Comparison of ENCODE assay signal across 9 mouse cellular contexts in the genomic region with DNA sequence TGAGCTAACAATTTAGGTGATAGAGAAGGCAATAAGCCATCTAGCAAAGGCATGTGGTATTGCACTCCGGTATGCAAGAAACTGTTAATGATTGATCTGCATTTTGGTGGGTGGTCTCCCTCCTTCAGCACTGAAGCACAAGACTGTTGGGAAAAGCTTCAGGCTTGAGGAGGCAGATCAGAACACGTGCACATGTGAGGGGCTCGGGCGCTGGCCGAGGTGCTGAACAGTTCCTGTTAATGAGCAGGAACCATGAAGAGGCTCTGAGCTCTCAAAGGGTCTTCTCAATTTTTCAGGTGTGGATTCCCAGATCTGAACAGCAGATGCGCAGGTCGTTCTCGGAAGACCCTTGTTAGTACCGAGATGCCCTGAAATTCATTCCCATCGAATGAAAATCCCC. TPM values are rescaled to one million over a fixed set of nuclear protein-coding genes. Genes with fewer than 3 reads are reported as not detected.
A peak's percentile ranks its signal among the peaks of the same experiment; 100 is the strongest.
DNase-seq lines count a peak whose midpoint lies in the region; ATAC-seq and TF ChIP-seq lines count a peak whose summit lies in the region.
"Had no signal": no experiment of that assay in that cellular context is flagged by ENCODE, and none has a peak within 500 bp of the region (broad histone marks: within the 10 kb centered on the region; RNA-seq: fewer than 3 reads in every experiment).

No protein-coding gene starts in this region.

- ATAC-seq in intestine, postnatal 0 days = no peak
- no peak for ATAC-seq in intestine, embryonic 15.5 days
- no peak for ATAC-seq in hindbrain, embryonic 13.5 days (ENCODE audit: low FRiP score)
- peak; percentile 68 for ATAC-seq in megakaryocyte progenitor cell, adult 5-6 weeks (replicated peaks; ENCODE audit: poor library complexity)

- 2% methylated on average over 10 of the region's 10 CpGs for WGBS in intestine, postnatal 0 days
- WGBS in intestine, embryonic 15.5 days = 7% methylated on average over 10 of the region's 10 CpGs
- WGBS in hindbrain, embryonic 13.5 days = 5% methylated on average over 10 of the region's 10 CpGs

- no peaks in the 10 kb centered on the region for H3K4me1 ChIP-seq in intestine, postnatal 0 days (replicated peaks; ENCODE audit: control insufficient read depth, insufficient read depth, low read length)
- peaks cover 8% of the 10 kb centered on the region for H3K4me1 ChIP-seq in intestine, embryonic 15.5 days (replicated peaks)
- H3K4me1 ChIP-seq in hindbrain, embryonic 13.5 days (replicated peaks) = peaks cover 22% of the 10 kb centered on the region

- H3K4me2 ChIP-seq in intestine, postnatal 0 days (replicated peaks; ENCODE audit: low read depth) = no peak overlapping the region
- H3K4me2 ChIP-seq in intestine, embryonic 15.5 days (replicated peaks) = no peak overlapping the region
- H3K4me2 ChIP-seq in hindbrain, embryonic 13.5 days = peak overlapping the region; percentile 93; the same call in 1 of the 2 replicates

- H3K27ac ChIP-seq in intestine, postnatal 0 days (ENCODE audit: low read depth, low read length) = no peak overlapping the region
- no peak overlapping the region for H3K27ac ChIP-seq in intestine, embryonic 15.5 days
- H3K27ac ChIP-seq in hindbrain, embryonic 13.5 days = no peak overlapping the region

- no peaks in the 10 kb centered on the region for H3K36me3 ChIP-seq in intestine, postnatal 0 days (ENCODE audit: control insufficient read depth, insufficient read depth)
- no peaks in the 10 kb centered on the region for H3K36me3 ChIP-seq in intestine, embryonic 15.5 days
- no peaks in the 10 kb centered on the region for H3K36me3 ChIP-seq in hindbrain, embryonic 13.5 days

- no peak overlapping the region for H3K9ac ChIP-seq in intestine, postnatal 0 days (ENCODE audit: low read depth, low read length)
- no peak overlapping the region for H3K9ac ChIP-seq in intestine, embryonic 15.5 days
- H3K9ac ChIP-seq in hindbrain, embryonic 13.5 days = no peak overlapping the region

- DNase-seq in ZHBTc4 (ENCODE audit: low read depth, low spot score) = peak; percentile 71
- DNase-seq in yolk sac, embryonic 10.5 days (ENCODE audit: low spot score) = peak; percentile 41
- no peak for DNase-seq in layer of hippocampus, postnatal 36 days
- no peak for DNase-seq in spleen, postnatal 14 days (ENCODE audit: low spot score in 2 of 2)

- no peak overlapping the region for H3K4me3 ChIP-seq in intestine, postnatal 0 days (ENCODE audit: low read depth, low read length)
- H3K4me3 ChIP-seq in intestine, embryonic 15.5 days (replicated peaks) = no peak overlapping the region
- H3K4me3 ChIP-seq in hindbrain, embryonic 13.5 days = peak overlapping the region; percentile 48; the same call in 1 of the 2 replicates

- no peaks in the 10 kb centered on the region for H3K9me3 ChIP-seq in intestine, postnatal 0 days (ENCODE audit: control insufficient read depth)
- H3K9me3 ChIP-seq in intestine, embryonic 15.5 days = no peaks in the 10 kb centered on the region
- no peaks in the 10 kb centered on the region for H3K9me3 ChIP-seq in hindbrain, embryonic 13.5 days

- H3K27me3 ChIP-seq in intestine, postnatal 0 days (replicated peaks; ENCODE audit: control insufficient read depth, insufficient read depth, low read length) = peaks cover 38% of the 10 kb centered on the region
- H3K27me3 ChIP-seq in intestine, embryonic 15.5 days (replicated peaks) = peaks cover 37% of the 10 kb centered on the region
- peaks cover 65% of the 10 kb centered on the region for H3K27me3 ChIP-seq in hindbrain, embryonic 13.5 days

- 0 out of 2 replicates have a peak, but pooled peaks have one; percentile 6 for TF ChIP-seq CTCF in intestine, postnatal 0 days (IDR thresholded peaks at IDR 0.05; ENCODE audit: low read depth)

RNA-seq across cellular contexts. Expression of a gene that starts 1.0 kb away (rescaled TPM):
- polyA plus RNA-seq in intestine, postnatal 0 days (2015; fragmentation: Nextera tagmentation; extraction: Ambion mirVana) = 0.04 TPM in 1 of 2 replicates, not detected in the other
- not detected in 2 replicates for polyA plus RNA-seq in intestine, embryonic 15.5 days (2015; fragmentation: Nextera tagmentation; extraction: Ambion mirVana)
- 0.25 and 0.29 TPM in 2 replicates for polyA plus RNA-seq in hindbrain, embryonic 13.5 days (2015; fragmentation: Nextera tagmentation; extraction: Ambion mirVana)
- not detected in 2 replicates for total RNA-seq in megakaryocyte progenitor cell, adult 5-6 weeks (2015)
- not detected in 2 replicates for total RNA-seq in megakaryocyte progenitor cell, adult 5-6 weeks (2017)
- 1 to 10 TPM; 1.1 to 1.3 TPM for total RNA-seq in layer of hippocampus, postnatal 36 days (2021)
- total RNA-seq: adrenal gland, adult 18-20 months had no signal

RNA-seq across cellular contexts. Expression of a gene that starts 53.3 kb away (rescaled TPM):
- 3.1 TPM in 2 replicates for polyA plus RNA-seq in intestine, postnatal 0 days (2015; fragmentation: Nextera tagmentation; extraction: Ambion mirVana)
- polyA plus RNA-seq in intestine, embryonic 15.5 days (2015; fragmentation: Nextera tagmentation; extraction: Ambion mirVana) = 0.77 and 1.1 TPM in 2 replicates
- polyA plus RNA-seq in hindbrain, embryonic 13.5 days (2015; fragmentation: Nextera tagmentation; extraction: Ambion mirVana) = 0.06 and 0.23 TPM in 2 replicates
- 3.8 and 7.3 TPM in 2 replicates for total RNA-seq in megakaryocyte progenitor cell, adult 5-6 weeks (2015)
- 3.9 and 4.7 TPM in 2 replicates for total RNA-seq in megakaryocyte progenitor cell, adult 5-6 weeks (2017)
- total RNA-seq in layer of hippocampus, postnatal 36 days (2021) = 1 to 10 TPM; 1.0 to 1.4 TPM

Comparison
In these comparisons a context has a peak if more than half of its experiments do, and no peak if none do; other contexts are left out.
1. DNase-seq: peak in ZHBTc4 (single experiment) and yolk sac, embryonic 10.5 days (single experiment); none in layer of hippocampus, postnatal 36 days (0 of 2) and spleen, postnatal 14 days (0 of 2).